10 mouse cellular contexts compared by ENCODE assay signal in the genomic region with DNA sequence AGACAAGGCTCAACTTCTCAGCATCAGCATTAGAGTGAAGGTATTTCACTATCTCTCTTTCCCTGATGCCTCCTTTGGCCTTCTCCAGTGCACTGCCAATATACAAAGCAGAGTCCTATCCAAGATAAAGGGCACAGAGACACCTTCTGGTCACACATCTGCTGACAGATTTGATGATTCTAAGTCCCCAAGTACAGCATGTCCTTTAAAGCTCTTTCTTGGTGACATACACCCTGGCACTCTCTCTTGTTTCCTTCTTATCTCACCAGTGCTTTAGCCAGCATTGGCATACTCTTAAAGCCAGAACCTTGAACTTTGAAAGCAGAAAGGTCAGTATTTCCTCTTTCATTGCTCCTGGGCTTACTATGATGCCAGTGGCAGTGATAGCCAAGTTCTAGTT.
"Had no signal": no experiment of that assay in that cellular context is flagged by ENCODE, and none has a peak within 500 bp of the region (broad histone marks: within the 10 kb centered on the region; RNA-seq: fewer than 3 reads in every experiment).

No protein-coding gene starts in this region.

- DNase-seq: kidney, adult 9 months; kidney, postnatal 14 days; kidney, postnatal 4 days; layer of hippocampus, adult 9-11 months; lung, adult 18-20 months; lung, postnatal 10 days; lung, postnatal 4 days; midbrain, embryonic 14.5 days; thymus, adult 18-20 months; thymus, postnatal 36 days had no signal
